Mouse (Mus musculus): Measurements from ENCODE around the gene Itpk1.

Gene Itpk1

DNA sequence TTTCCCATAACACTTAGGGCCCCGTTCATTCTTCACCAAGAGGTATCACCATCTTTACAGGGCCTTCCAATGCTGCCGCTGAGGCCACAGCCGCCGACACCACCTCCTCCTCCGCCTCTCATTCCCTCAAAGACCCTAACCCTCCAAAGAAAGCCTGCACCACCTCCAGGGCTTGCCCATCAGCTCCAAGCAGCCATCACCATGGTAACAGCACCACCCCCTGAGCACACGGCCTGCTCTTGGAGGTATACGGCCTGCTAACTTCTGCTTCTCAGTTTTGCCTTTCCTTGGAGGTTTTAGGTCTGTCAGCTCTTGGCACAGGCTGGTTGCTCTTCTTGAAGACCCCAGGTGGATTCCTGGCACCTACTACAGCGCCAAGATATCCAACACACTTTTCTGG lies 33.9 kb downstream of the Itpk1 start:
- in situ Hi-C loops (cut with MboI; ENCODE audit: unreplicated experiment in 2 of 2) = no loop called here

DNA sequence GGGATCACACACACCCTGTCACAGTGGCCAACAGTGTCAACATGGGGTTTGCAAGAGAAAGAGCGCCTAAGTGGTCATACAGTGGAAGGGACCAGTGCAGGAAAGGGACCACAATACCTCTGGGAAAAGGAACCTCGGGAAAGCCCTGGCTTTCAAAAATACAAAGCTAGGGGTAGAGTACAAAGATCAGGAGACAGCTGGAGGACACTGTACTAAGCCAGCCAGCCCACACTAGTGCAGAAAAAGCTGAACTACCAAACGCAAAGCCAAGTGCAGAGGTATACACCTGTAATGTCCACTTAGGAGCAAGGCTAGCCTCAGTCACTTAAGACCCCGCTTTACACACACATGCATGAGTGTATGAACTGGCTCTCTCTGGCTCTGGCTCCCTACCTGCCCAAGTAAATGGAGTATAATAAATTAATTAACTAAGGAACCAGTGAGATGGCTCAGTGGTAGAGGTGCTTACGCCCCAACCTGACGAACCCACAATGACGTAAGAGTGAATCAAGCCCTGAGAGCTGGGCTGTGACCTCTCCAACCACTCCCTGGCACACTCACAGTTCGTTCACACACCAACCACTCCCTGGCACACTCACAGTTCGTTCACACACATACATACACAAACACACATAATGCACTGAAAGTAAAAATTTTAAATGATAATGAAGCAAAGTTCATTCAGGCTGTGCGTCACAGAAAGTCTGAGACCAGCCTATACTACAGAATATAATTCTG lies 39.1 kb downstream of the Itpk1 start:
- in situ Hi-C loops (cut with MboI; ENCODE audit: unreplicated experiment in 2 of 2) = no loop called here

DNA sequence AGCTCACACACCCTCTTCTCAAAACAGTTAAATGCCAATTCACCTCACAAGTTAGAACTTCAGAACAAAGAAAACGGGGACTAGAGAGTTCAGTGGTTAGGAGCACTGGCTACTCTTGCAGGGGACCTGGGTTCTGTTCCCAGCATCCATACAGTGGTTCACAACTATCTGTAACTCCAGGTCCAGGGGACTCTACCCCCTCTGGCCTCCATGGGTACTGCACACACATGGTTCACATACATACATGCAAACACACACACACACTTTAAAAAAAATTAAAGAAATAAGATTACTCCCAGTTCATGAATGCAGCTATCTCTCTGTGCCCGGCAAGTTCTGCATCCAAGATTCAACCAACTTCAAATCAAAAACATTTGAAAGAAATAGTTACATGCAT lies 40.7 kb downstream of the Itpk1 start:
- in situ Hi-C loops (cut with MboI; ENCODE audit: unreplicated experiment in 2 of 2) = no loop called here

DNA sequence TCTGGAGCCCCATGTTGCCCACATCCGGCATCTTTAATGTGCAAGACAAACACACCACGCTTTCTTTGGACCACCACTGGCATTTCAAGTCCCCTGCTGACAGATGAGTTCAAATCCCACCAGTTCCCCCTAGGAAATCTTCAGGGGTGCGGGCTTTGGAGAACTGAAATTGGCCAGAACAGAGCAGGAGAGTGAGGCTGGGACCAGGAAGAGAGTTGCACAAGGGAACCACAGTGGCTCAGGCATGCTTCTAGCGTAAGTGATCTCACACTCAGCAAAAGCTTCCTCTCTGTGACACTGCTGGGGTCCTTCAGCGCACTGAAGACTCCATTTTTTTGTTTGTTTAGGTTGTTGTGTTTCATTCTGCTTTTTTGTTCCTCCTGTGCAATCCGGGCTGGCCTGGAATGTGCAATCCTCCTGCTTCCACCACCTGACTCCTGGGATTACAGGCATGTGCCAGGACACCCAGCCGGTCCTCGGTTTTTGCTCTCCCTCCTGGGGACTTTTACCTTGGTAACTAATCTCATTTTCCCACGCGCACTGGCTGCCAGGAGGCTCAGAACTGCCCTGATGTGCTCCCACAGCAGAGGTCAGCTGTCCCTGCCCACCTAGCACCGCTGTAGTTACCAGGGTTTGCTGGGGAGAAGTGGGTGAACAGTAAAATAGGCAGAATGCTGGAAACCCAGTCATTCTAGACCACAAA lies 41.2 kb downstream of the Itpk1 start:
- in situ Hi-C loops (cut with MboI; ENCODE audit: unreplicated experiment in 2 of 2) = no loop called here

DNA sequence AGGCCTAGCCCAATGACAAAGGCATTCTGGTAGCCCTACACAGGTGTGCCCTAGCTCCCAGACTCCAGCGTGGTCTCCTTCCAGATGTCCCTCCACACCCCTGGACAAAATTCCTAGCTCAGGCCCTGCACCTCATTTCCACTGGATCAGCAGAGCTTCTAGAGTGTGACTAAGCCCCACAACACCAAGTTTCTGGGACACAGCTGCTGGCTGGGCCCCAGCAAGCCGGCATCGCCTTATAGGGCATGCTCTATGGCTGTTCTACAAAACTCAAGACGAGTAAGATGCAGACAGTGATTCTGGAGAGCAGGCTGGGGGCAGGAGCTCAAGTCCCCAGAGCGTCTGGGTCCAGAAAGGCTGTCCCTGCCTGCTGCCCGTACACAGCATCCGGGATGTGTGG lies 43.0 kb downstream of the Itpk1 start:
- in situ Hi-C loops (cut with MboI; ENCODE audit: unreplicated experiment in 2 of 2) = no loop called here

DNA sequence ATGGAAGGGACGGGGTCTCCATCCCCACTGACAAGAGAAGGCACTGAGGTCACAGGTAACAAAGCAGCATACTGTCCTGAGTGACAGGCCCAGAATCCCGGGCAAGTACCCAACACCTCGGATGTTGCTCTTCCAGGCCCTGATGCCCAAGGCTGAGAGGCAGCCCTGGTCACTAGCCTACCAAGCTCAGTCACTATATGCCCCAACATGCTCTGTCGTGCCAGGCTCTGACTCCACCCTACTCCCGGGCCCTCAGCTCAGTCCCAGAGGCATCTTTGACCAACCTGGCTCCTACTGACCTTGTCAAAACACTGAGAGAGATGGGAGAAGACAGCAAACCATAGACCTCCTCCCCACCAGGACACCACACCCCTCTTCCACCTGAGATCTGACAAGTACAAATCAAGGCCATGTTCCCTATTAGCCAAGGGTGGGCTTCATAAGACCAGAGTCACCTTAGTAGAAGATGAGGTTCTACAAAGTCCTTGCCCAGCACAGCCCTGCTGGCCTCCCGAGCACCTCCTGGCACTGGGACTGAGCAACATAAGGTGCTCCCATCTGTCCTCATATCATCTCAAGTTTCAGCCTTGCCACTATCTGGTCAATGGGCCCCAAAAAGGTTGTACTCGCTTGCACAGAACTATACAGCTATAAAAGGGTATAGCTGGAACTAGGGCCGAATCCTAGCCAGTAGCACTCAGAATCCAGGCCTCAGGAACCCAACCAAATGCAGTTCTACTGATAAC lies 43.7 kb downstream of the Itpk1 start:
- in situ Hi-C loops (cut with MboI; ENCODE audit: unreplicated experiment in 2 of 2) = no loop called here

DNA sequence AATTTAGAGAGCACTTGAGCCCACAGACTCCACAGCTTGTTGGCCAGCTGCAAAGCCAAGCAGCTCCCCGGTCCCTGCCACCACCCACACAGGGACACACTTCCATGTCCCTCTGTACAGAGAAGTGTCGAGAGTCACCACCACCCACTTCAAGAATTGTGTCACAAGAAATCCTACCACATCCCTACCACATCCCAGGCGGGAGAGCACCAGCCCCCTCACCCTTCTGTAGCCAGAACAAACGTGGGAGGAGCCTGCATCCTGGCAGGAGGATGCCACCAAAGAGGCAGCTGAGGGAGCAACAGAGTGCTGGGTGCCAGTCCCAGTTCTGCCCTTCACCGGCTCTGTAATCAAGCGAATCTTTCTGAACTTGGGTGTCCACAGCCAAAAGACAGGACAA lies 51.7 kb downstream of the Itpk1 start:
- in situ Hi-C loops (cut with MboI; ENCODE audit: unreplicated experiment in 2 of 2) = no loop called here

DNA sequence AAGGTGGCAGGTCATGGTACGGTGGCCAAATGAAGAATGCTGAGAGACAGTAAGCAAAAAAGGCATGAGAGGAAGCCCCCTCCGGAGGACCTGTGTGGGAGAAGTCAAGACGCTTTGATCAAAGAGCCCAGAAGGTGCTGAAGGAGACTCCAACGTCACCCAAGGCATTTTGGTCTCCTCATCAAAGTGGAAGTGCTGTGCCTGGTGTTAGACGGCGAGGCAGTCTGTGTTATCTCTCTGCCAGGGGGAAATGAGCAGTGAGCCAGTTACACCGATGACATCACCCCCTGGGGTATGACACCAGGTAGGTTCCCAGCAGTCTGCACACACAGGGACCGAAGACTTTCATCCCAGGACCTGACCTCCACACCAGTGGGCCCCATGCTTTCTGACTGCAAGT lies 52.3 kb downstream of the Itpk1 start:
- in situ Hi-C loops (cut with MboI; ENCODE audit: unreplicated experiment in 2 of 2) = no loop called here

DNA sequence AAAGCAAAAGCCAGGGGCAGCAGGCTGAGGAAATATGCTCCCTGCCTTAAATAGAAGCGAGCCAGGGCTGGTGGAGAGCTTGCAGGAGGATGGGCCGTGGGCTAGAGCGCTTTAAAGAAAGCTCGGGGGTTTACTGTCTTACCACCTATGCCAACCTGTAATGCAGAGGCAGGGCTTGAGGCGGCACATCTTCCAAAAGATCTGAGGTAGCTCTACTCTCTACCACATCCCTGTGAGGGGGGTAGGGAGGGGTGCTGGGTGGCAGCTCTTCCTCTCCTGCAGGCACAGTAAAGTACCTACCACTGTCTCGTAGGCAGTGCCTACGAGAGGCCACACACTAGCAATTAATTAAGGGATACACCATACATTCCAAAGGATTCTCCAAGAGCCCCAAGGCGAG lies 52.9 kb downstream of the Itpk1 start:
- in situ Hi-C loops (cut with MboI; ENCODE audit: unreplicated experiment in 2 of 2) = no loop called here

DNA sequence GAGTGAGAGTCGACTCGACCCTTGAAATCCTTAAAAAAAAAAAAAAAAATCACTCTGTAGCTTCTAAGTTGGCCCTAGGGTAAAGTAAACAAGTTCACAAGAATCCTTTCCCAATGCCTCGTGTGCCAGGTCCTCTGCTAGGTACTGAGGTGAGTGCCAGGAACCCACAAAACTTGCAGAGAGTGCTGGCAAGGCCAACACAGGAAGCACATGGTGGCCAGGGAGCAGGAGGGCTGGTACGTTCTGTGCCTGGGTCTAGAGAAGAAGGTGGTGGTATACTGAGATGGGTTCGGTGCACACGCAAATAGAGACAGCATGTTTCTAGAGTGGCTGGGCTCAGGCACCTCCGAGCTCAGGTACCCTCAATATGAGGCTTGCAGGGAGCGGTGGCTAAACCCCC lies 53.3 kb downstream of the Itpk1 start:
- in situ Hi-C loops (cut with MboI; ENCODE audit: unreplicated experiment in 2 of 2) = no loop called here

DNA sequence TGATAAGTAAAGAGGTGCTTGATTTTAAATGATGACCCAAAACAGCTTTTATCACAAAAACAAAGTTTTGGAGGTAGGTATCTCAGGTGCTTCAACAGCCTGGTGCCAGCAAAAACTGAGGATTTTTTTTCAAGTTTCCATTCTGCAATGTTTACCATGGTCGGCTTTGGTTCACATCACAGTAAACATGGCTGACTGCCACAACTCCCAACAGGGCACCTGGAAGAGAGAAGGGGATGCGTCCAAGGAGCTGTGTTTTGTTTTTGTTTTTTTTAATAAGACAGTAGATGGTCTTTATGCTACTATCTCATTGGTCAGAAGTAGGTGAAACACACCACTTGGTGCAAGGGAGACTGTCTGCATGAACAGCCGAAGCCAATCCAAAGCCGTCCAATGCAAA lies 54.1 kb downstream of the Itpk1 start:
- in situ Hi-C loops (cut with MboI; ENCODE audit: unreplicated experiment in 2 of 2) = no loop called here

DNA sequence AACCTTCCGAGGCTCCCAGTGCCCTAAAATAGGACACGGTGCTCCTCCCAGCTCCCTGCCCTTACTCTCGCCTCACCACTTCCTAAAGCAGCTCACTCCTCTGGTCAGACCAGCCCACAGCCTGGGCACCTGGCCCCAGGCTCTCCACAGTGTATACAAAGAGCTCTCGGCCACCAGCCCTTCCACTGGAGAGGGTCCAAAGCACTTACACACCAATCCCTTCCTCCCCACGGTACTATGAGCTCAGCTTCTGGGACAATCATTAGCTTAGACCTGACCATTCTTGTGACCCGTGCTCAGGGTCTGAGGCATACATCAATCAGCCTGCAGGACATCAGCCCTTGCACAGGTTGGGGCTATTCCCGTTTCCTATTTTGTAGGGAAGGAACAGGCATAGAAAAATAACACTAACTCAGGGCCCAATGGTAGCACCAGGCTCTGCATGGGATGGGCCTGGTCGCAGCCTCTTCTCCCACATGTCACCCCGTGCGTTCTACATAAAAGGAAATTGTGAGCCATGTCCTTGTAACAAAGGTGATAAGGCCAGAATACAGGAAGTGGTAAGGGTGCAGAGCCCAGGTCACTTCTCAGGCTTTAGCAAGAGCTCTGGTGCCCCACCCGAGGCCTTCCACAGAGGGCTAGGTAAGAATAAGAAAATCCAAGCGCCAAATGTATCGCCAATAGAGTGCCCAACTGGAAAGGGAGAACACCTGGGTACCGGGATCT lies 56.7 kb downstream of the Itpk1 start:
- in situ Hi-C loops (cut with MboI; ENCODE audit: unreplicated experiment in 2 of 2) = loop anchor here (5.0 kb wide), 1 partner anchor 59 kb away; no protein-coding TSS in a partner anchor

DNA sequence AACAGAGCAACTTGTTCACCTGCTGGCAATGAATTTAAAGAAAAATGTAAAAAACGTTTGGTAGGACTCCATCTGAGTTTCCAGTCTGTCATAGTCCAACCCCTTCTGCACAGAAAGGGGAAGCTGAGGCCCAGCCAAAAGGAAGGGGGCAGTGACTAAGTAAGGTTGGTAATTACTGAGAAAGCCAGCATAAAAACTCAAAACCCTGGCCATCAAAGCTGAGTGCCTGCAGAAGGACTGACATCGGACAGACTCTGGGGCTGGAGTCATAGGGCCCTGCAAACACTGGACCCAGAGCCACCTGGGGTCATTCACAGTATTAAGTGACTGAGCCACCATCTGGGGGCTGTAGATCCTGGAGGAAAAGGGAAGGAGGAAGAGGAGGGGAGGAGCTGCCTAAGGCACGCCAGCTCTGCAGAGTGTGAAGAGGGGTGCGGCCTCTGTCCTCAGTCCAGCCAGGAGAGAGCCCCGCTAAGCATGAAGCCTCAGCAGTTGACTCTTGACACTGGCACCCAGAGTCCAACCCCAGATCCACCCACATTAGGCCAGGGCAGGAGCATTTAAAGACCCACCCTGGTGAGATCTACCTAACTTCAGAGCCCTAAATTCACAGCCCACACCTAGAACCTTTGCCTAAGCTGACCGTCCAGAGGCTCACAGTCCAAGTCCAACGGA lies 58.0 kb downstream of the Itpk1 start:
- in situ Hi-C loops (cut with MboI; ENCODE audit: unreplicated experiment in 2 of 2) = loop anchor here (5.0 kb wide), 1 partner anchor 61 kb away; no protein-coding TSS in a partner anchor

DNA sequence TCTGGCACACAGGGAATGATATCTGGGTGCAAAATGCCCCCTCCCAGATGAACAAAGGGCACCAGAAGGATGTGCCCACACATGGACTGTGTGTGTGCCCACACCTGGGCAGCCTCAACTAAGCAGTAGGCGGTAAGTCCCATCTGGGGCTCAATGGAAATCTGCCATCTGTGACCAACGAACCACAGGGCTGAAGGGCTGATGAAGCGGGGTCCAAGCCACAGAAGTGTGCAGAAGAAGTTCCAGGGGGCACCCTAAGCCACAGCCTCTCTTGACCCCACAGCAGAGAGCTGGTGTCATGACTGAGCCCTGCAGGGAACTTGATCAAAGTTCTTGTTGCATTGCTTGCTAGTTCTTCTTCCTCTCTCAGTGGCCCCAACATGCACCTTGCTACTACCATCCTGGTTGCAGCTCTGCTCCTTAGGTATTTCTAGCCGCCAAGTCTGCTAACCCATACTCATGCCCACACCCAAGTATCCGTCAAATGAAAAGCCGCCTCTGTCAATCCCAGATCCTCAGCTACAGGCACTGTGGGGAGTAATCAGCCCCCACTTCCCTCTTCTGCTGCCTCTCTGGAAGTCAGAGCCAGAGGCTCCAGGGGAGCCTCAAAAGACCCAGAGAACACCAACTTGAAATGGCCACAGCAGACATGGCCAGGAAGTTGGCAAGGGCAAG lies 58.7 kb downstream of the Itpk1 start:
- in situ Hi-C loops (cut with MboI; ENCODE audit: unreplicated experiment in 2 of 2) = loop anchor here (5.0 kb wide), 1 partner anchor 61 kb away; no protein-coding TSS in a partner anchor

DNA sequence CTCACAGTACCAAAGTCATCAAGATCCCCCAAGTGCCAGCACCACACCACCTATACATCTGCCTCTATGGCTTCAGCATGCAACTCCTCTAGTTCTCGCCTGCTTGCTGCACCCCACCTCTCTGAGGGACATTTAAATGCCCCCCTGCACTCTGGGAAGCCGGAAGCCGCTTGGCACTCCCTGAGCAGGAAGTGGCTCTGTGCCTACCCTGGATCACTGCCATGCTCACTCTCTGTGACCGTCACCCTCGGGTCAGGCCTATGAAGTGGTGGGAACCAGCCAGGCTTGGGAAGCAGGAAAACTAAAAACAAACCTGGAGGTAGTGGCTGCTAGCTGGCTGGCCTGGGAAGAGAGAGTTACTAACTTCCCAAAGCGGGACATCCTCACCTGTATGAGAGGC lies 61.4 kb downstream of the Itpk1 start:
- in situ Hi-C loops (cut with MboI; ENCODE audit: unreplicated experiment in 2 of 2) = no loop called here

DNA sequence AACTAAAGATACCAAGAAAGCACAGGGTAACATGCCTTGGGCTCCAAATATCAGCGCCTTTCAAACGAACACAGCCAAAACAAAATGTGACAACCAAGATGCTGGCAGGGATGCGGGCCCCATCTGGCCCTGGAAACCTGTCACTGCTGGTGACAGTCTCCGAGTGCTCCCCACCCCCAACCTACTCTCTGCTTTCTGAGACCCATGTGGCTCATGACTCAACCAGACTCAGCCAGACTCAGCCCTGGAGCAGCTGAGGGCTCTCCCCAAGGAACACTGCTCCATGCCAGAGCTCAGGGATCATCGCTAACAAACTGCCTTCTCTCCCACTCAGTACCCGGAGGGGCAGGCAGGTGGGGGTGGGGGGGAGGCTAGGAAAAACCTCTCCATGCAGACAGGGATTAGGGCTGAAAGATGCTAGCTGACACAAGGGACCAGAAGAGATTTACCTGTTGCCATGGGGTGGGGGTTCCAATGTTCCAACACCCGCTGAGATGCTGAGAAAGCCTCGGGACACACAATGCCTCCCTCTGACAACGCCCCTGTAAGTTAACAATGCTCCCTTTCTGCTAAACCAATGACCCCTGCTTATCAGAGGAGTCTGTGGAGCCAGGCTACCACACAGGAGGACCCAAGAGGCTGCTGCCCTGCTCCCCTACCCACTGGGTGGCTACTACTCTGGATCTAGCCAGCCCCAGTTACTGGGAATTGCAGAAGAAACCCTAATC lies 64.1 kb downstream of the Itpk1 start:
- in situ Hi-C loops (cut with MboI; ENCODE audit: unreplicated experiment in 2 of 2) = no loop called here

DNA sequence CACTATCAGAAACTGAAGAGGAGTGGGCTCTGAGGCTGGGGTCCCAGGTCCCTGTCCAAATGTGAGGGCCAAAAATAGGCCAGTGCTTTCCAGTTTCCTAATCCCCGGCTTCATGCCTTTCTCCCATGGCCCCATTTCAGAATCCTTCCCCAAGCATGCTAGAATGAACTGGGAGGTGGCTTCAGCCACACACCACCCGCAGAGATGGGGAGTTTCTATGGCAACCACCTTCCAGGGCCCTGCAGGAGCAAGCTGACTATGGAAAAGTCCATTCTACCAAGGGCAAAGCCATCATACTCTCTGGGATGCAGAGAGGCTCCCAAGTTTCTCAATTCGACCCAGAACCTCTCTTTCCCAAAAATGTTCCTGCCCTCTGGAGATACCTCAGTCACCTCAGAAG lies 65.9 kb downstream of the Itpk1 start:
- in situ Hi-C loops (cut with MboI; ENCODE audit: unreplicated experiment in 2 of 2) = no loop called here

DNA sequence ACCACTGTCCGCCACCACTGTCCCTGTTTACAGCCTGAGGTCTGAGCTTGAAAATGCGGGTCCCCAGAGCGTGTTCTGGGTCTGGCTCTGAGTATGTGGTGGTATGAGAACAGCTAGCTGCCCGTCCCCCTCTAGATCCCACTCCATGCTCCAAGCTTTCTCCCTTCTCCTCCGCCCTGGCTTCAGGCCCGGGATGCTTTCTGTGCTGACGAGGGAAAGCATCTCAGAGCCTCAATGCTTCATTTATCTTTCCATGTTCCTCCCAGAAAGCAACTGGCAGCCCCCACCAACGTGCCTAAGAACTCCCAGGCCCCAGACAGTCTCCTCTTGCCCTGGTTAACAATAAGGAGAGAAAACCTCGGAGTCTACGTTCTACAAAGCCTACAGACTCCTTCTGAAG lies 67.5 kb downstream of the Itpk1 start:
- in situ Hi-C loops (cut with MboI; ENCODE audit: unreplicated experiment in 2 of 2) = no loop called here

DNA sequence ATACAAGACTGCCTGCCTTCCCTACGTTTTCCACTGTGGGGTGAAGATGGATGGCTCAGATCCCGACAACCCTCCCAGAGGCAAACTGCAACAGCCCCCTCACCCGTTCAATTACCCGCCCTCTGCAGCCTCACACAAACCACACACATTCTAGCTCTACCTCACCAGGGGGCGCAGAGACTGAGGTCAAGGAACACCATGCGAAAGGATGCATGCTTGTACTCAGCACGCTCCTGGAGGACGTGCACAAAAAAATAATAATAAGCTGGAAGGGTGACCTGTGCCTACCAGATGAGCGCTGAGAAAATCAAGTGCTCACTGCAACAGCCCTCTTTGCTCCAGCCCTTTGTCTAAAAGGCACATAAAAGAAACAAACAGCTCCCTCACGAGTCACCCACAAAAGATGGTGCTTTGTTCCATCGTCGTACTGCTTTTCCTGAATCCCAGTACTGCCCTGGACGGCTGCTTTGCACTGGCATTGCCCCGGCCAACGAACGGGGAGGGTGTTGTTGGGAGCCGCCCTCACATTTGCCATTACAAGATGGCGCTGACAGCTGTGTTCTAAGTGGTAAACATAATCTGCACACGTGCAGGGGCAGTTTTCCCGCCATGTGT lies 70.2 kb downstream of the Itpk1 start:
- in situ Hi-C loops (cut with MboI; ENCODE audit: unreplicated experiment in 2 of 2) = no loop called here
